Mouse (Mus musculus) C2C12 (cell line): ENCODE measurements around the gene Gm7029. TPM values are rescaled to one million over a fixed set of nuclear protein-coding genes. Genes with fewer than 3 reads are reported as not detected.
"Not testable (repeated sequence)": the region's sequence is repeated elsewhere in the genome, so short reads cannot be mapped to it uniquely, and the experiment has no call there.

Experiments
- H3K27me3 ChIP-seq: one replicate; pipeline ENCODE4 v1.6.1; 2011; ENCODE audit not compliant: control insufficient read depth, insufficient read depth, insufficient read length
- H3K36me3 ChIP-seq: one replicate; pipeline ENCODE4 v1.6.1; 2011; ENCODE audit not compliant: control insufficient read depth, insufficient read depth
- H3K4me3 ChIP-seq: one replicate; pipeline ENCODE4 v1.5.1; 2011; ENCODE audit warnings: mild to moderate bottlenecking, control low read depth; ENCODE audit not compliant: poor library complexity, insufficient read depth, severe bottlenecking
- H3K79me2 ChIP-seq: one replicate; pipeline ENCODE4 v1.6.1; 2011; ENCODE audit not compliant: control insufficient read depth, insufficient read depth
- H3K79me3 ChIP-seq: one replicate; pipeline ENCODE4 v1.6.1; 2011; ENCODE audit warnings: low read depth, control low read depth
- H3ac ChIP-seq: one replicate; pipeline ENCODE3; 2011; ENCODE audit warnings: low read depth; ENCODE audit not compliant: control insufficient read depth, insufficient read length
- CEBPB ChIP-seq: IDR thresholded peaks from one replicate; pipeline ENCODE4 v1.6.1; 2011; ENCODE audit warnings: low read depth, mild to moderate bottlenecking, control low read depth, moderate library complexity
- CTCF ChIP-seq: IDR thresholded peaks from one replicate; pipeline ENCODE4 v1.5.1; 2011; ENCODE audit not compliant: control insufficient read depth, insufficient read depth, insufficient read length
- FOSL1 ChIP-seq: IDR thresholded peaks from one replicate; pipeline ENCODE4 v1.8.0; 2011; ENCODE audit warnings: mild to moderate bottlenecking, low read length; ENCODE audit not compliant: poor library complexity, insufficient read depth, severe bottlenecking
- MAX ChIP-seq: IDR thresholded peaks from one replicate; pipeline ENCODE4 v1.6.1; 2011; ENCODE audit warnings: mild to moderate bottlenecking, control low read depth
- MYOD1 ChIP-seq: IDR thresholded peaks from one replicate; pipeline ENCODE4 v1.6.1; 2011; ENCODE audit warnings: low read depth; ENCODE audit not compliant: control insufficient read depth, insufficient read length
- MYOG ChIP-seq: IDR thresholded peaks from one replicate; pipeline ENCODE4 v1.6.1; 2011; ENCODE audit not compliant: control insufficient read depth, insufficient read length; ENCODE audit errors: extremely low read depth
- USF1 ChIP-seq: IDR thresholded peaks from one replicate; pipeline ENCODE4 v1.6.1; 2011; ENCODE audit warnings: low read depth, mild to moderate bottlenecking, control low read depth, moderate library complexity
- polyA plus RNA-seq: library from polyadenylated mRNA; unstranded; fragments of >200 nt; fragmentation: generic; extraction: Trizol; gene quantifications from one replicate; pipeline ENCODE4 v1.2.1, GENCODE M21; 2012; ENCODE audit warnings: missing spikeins

Gene Gm7029
- polyA plus RNA-seq, 1 experiment = not detected

DNA sequence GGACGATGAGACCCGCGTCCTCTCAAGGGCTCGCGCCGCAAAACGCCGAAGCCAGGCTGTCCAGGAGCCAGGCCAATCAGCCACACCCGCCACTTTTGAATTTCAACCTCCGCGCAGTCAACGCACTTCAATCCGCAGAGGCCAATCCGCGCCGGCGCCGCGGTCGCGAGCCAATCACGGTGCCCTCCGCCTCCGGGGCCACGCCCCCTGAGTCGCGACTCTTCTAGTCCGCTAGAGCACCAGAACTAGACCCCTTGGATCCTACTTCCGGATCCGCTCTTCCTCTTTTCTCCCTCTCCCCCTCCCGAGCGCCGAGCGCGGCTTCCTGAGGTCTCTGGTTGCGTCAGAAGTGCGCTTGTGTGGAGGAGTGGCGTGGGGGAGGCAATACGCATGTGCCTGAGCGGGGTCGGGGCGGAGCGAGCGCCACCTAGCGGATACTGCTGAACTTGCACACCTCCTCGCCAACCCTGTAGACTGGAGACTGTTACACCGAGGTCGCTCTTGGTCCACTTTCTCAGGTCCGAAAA lies 17.0 kb downstream of the Gm7029 start, which contains the start of gene Kifc1:
Gene Kifc1 (minus strand): TSS at position 129 of the 527 bp plus-strand sequence.
- peak within 1 kb of the TSS; percentile 77 for H3ac ChIP-seq
- H3K79me2 ChIP-seq = peaks cover 44% of the 10 kb centered on the region
- peak; percentile 89 for TF ChIP-seq MAX
- peak; percentile 96 for TF ChIP-seq CTCF
- TF ChIP-seq MYOD1 = no peak
- TF ChIP-seq FOSL1 = no peak
- TF ChIP-seq USF1 = no peak
- no peak for TF ChIP-seq MYOG
- peak; percentile 77 for TF ChIP-seq CEBPB
- H3K4me3 ChIP-seq = peak within 1 kb of the TSS; percentile 65
- H3K27me3 ChIP-seq = no peaks in the 10 kb centered on the region
- peaks cover 25% of the 10 kb centered on the region for H3K79me3 ChIP-seq
- H3K36me3 ChIP-seq = peaks cover 8% of the 10 kb centered on the region

DNA sequence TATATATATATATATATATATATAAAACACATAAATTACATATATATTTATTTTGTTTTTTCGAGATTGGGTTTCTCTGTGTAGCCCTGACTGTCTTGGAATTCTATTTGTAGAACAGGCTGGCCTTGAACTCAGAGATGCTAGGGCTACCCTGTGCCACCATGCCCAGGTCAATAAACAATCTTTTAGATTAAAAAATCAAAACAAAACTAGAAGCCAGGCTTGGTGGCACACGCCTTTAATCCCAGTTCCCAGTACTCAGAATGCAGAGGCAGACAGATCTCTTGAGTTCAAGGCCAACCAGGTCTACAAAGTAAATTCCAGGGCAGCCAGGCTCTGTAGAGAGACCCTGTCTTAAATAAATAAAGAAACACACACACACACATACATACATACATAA lies 17.7 kb downstream of the Gm7029 start:
- Histone ChIP-seq H3ac (no peak overlapping the region), H3K27me3 (no peaks in the 10 kb centered on the region), H3K36me3 (peaks cover 5% of the 10 kb centered on the region), H3K79me3 (peaks cover 25% of the 10 kb centered on the region), H3K4me3 (no peak overlapping the region), H3K79me2 (peaks cover 38% of the 10 kb centered on the region)
- no peak for TF ChIP-seq USF1
- no peak for TF ChIP-seq CEBPB
- TF ChIP-seq FOSL1 = no peak
- TF ChIP-seq CTCF = no peak
- TF ChIP-seq MYOD1 = no peak
- no peak for TF ChIP-seq MYOG
- no peak for TF ChIP-seq MAX

DNA sequence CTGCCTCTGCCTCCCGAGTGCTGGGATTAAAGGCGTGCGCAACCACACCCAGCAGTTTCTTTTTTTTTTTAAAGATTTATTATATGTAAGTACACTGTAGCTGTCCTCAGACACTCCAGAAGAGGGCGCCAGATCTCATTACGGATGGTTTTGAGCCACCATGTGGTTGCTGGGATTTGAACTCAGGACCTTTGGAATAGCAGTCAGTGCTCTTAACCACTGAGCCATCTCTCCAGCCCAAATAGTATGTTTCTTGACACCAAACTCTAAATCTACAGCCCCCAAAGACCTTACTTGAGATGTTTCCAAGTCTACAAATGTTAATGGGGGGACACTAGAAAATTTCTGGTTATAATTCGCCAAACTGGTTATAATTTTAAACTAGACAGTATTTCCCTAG lies 18.3 kb downstream of the Gm7029 start:
- not testable (repeated sequence) for H3K4me3 ChIP-seq, H3K36me3 ChIP-seq, H3K27me3 ChIP-seq, H3ac ChIP-seq
- Histone ChIP-seq H3K79me2 (peaks cover 33% of the 10 kb centered on the region), H3K79me3 (peaks cover 23% of the 10 kb centered on the region)

DNA sequence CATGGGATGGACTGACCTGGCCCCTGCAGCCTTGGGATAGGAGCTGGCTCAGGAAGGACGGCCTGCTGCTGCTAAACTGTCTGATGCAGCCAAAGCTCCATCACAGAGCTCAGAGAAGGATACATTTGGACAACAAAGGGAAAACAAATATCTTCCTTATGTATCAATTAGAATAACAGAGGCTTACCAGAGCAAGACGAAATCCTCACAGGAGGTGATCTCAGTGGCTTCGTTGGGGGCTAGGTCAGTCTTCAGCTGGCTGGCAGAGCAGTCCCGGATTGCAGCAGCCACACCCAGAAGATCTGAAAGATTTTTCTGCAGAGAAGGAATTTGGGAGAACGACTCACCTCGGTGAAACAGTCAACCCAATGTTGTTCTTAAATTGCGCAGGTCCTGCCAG lies 18.8 kb downstream of the Gm7029 start:
- Histone ChIP-seq H3K36me3 (no peaks in the 10 kb centered on the region), H3K4me3 (no peak overlapping the region), H3K27me3 (no peaks in the 10 kb centered on the region), H3ac (no peak overlapping the region), H3K79me3 (peaks cover 19% of the 10 kb centered on the region), H3K79me2 (peaks cover 27% of the 10 kb centered on the region)
- no peak for TF ChIP-seq MYOD1
- no peak for TF ChIP-seq MYOG
- no peak for TF ChIP-seq USF1
- no peak for TF ChIP-seq CTCF
- TF ChIP-seq FOSL1 = no peak
- TF ChIP-seq CEBPB = no peak
- no peak for TF ChIP-seq MAX

DNA sequence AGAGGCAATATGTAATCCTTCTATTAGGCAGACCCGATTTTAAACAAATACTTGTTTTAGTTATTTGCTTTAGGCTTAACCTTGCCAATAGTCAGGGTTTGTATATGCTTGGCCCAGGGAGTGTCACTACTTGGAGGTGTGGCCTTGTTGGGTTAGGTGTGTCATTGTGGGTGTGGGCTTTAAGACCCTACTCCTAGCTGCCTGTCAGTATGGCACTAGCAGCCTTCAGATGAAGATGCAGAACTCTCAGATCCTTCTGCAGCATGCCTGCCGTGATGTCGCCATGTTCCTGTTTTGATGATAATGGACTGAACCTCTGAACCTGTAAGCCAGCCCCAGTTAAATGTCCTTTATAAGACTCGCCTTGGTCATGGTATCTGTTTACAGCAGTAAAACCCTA lies 19.4 kb downstream of the Gm7029 start:
- H3K36me3 ChIP-seq, H3ac ChIP-seq, H3K4me3 ChIP-seq, H3K27me3 ChIP-seq: not testable (repeated sequence)
- Histone ChIP-seq H3K79me2 (peaks cover 22% of the 10 kb centered on the region), H3K79me3 (peaks cover 14% of the 10 kb centered on the region)

DNA sequence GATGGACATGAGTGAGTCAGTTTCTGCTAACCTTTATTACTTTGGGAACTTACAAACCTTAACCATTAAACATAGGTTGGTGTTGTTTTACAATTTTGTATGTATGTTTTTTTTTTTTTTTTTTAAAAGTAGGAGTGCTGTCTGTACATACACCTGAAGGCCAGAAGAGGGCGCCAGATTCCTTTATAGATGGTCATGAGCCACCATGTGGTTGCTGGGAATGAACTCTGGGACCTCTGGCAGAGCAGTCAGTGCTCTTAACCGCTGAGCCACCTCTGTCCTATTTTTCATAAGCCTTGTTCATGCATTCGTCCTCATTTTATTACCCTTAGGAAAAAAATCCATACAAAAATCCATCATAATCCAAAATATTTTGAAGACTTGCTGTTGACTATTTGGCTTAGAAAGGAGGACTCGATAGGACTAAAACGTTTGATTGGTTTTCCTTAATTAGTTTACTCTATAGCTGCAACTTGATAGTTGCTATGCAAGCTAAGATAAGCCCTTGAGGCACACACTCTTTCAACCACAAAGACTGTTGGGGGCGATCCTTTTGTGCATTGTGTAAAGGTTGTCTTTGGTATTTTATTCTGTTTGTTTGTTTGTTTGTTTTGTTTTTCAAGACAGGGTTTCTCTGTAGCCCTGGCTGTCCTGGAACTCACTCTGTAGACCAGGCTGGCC lies 23.6 kb downstream of the Gm7029 start:
- TF ChIP-seq CTCF (peak; percentile 25), MAX (peak; percentile 36), MYOD1 (no peak)
- no peaks in the 10 kb centered on the region for H3K36me3 ChIP-seq
- no peaks in the 10 kb centered on the region for H3K79me3 ChIP-seq
- no peak overlapping the region for H3K4me3 ChIP-seq
- H3K27me3 ChIP-seq = no peaks in the 10 kb centered on the region
- H3ac ChIP-seq = no peak overlapping the region
- no peaks in the 10 kb centered on the region for H3K79me2 ChIP-seq

DNA sequence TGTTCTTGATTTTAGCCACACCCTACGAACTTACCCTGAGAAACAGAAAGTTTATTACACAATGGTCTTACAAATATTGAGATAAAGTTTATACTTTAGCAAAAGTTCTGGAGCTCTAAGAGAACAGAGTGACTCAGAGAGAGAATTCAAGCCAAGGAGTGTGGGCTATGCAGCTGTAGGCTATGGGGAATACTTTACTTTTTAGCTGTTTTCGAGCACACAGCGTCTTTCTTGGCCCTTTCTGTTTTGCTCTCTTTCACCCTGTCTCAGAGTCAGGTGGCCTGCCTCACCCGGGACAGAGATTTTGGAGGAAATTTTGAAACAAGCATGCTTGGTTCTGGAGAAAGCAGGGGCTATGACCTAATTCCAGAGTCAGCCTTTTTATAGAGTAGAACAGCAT lies 24.6 kb downstream of the Gm7029 start:
- H3K4me3 ChIP-seq, H3K79me3 ChIP-seq, H3K36me3 ChIP-seq, H3ac ChIP-seq, H3K79me2 ChIP-seq, H3K27me3 ChIP-seq: not testable (repeated sequence)
